Mouse (Mus musculus): ENCODE measurements around the gene Hdhd3. TPM values are rescaled to one million over a fixed set of nuclear protein-coding genes. Genes with fewer than 3 reads are reported as not detected.
A peak's percentile ranks its signal among the peaks of the same experiment; 100 is the strongest.
"Not testable (repeated sequence)": the region's sequence is repeated elsewhere in the genome, so short reads cannot be mapped to it uniquely, and the experiment has no call there.

Gene Hdhd3
- polyA plus RNA-seq, 2 experiments from 2014 or later: 1.1 to 2.4 TPM

DNA sequence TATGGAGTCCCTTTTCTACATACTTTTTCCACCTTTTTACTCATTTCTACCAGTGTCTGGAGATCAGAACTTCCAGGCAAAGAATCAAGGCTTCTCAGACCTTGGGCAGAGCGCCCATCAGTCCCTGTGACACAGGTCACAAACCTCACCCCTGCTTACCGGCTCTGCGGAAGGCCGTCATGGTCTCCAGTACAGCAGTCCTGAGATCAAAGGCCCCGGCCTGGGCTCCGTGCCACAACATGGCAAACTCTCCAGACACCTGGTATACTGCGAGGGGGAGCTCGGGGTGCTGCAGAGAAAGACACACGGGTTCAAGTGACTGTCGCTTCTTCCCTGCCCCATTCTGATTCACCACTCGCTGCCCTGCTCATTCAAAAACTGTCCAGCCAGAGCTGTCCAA, 6.7 kb upstream of the Hdhd3 start:
- ATAC-seq: no peak

GRCm38 (mm10) chr4:62508839-62509238, 5.6 kb upstream of the Hdhd3 start:
- no peak for ATAC-seq

DNA sequence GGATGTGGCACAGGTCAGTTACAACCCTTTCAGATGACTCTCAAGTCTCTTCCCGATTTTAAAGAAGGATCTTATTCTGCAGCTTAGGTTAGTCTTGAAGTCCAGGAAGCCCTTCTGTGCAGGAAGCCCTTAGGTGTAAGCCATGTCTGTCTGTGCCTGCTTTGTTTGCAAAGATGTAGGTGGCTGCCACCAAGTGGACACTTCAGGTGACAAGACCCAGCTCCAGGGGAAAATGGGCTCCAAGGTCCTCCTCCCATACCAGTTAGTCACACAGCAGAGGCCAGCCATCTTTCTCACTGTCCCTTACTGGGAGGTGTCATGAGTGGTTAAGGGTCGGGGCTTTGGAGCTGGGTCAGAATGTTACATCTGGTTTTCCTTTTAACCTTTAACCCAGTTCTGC, 3.5 kb upstream of the Hdhd3 start:
- peak; percentile 60 for ATAC-seq

GRCm38 (mm10) chr4:62505991-62506390, 2.7 kb upstream of the Hdhd3 start:
- no peak for ATAC-seq

GRCm38 (mm10) chr4:62502969-62503368, 298 bp downstream of the Hdhd3 start:
- no peak for ATAC-seq

GRCm38 (mm10) chr4:62501964-62502732, 1.1 kb downstream of the Hdhd3 start:
- peak; percentile 77 for ATAC-seq

DNA sequence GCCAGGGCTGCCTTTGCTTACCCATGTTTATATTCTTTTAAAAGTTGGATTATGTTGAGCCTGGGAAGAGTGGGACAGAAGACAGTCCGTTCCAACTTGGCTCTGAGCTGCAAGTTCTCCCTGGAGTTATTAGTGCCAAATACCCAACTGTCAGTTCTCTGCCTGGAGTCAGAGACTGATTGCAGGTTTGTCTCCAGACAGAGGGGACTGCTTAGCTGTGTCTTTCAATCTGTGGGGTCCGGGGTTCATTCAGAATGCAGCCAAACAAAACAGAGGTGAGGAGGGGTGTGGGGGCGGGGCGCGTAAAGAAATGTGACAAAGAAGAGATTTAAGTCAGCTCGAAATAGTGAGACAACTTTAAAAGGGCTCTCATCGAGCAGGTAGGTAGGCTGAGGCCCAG, 1.7 kb downstream of the Hdhd3 start:
- no peak for ATAC-seq

DNA sequence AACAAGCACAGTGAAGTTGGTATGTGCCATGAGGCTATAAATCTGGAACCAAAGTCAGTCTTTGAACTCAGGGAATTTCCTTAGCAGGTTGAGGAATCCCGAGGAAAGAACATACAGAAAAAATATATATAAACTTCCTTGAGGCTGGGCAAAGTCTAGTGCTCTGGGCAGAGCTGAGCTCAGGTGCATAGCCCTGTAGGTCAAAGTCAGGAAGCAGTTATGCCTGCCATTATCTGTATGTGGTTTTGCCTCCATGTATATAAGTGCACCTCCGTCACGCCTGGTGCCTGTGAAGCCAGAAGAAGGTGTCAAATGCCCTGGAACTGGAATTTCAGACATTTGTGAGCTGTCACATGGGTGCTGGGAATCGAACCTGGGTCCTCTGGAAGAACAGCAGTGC, 2.5 kb downstream of the Hdhd3 start:
- ATAC-seq: no peak

DNA sequence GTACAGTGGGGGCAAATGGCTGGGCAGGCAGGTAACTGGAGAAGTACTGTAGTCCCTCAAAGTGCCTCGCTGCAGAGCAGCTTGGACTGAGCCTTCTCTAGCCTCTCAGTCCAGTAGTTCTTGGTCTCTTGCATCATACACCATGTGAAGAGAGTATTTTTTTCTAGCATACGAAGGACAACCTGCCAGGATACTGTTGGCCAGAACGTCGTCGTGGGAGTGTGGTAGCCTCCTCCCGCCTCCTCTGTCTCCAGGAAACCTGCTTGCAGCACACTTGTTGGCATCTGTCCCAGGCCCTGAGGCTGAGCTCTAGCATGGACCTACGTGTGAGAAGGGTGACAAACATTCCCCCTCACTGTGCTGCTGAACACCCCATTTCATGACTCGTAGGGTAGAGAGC, 6.5 kb downstream of the Hdhd3 start:
- ATAC-seq: no peak

DNA sequence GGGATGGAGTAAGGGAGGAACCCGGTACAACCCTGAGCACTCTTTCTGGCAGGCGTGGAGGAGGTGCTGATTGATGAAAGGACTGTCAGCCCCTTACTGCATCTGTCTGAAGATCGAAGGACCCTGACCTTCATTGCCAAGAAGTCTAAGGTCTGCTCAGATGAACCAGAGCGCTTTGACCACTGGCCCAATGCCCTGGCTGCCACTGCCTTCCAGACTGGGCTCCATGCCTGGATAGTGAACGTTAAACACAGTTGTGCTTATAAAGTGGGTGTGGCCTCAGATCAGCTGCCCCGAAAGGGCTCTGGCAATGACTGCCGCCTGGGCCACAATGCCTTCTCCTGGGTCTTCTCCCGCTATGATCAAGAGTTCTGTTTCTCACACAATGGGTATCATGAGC, 7.3 kb downstream of the Hdhd3 start:
- no peak for ATAC-seq

- ATAC-seq: no peak
These were observed 9.0 kb downstream of the Hdhd3 start for GRCm38 (mm10) chr4:62494230-62494629.

- no peak for ATAC-seq
These were observed 10.6 kb downstream of the Hdhd3 start for GRCm38 (mm10) chr4:62492682-62493081.

- no peak for ATAC-seq
These were observed 15.4 kb downstream of the Hdhd3 start for GRCm38 (mm10) chr4:62487914-62488313.

DNA sequence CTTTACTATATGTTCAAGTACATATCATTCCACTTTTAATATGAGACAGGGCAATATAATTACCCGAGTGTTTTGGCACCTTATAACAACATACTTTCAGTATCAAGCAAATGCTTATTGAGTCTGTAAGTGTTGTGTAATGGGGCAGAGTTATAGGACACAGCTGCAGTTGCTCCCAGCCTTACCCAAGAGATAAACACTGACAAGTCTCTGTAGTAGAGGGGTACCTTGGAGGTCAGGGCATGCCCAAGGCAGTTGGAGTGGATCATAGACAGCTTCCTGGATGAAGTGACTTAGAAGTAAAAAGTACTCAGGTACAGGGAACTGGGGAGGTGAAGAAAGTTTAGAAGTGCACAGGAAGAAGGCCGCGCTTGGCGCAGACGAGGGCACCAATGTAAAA, 16.1 kb downstream of the Hdhd3 start:
- no peak for ATAC-seq

DNA sequence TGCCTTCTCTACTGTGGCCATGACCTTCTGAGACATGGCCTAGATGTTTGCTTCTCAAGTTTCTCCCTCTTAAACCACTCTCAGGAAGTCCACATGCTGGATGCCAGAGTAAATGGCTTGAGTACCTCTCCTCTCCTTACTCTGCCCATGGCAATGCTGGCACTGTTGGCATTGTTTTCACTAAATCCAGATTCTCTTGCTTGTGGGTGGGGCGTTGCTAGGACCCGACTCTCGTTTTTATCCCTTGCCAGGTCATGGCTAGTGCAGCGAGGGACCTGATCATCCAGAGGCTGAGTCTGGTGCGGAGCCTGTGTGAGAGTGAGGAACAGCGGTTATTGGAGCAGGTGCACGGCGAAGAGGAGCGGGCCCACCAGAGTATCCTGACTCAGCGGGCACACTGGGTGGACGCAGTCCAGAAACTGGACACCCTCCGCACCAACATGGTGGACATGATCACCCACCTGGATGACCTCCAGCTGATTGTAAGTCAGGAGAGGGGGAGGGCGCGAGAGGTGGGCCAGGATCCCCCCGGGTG, 17.0 kb downstream of the Hdhd3 start:
- ATAC-seq: no peak

DNA sequence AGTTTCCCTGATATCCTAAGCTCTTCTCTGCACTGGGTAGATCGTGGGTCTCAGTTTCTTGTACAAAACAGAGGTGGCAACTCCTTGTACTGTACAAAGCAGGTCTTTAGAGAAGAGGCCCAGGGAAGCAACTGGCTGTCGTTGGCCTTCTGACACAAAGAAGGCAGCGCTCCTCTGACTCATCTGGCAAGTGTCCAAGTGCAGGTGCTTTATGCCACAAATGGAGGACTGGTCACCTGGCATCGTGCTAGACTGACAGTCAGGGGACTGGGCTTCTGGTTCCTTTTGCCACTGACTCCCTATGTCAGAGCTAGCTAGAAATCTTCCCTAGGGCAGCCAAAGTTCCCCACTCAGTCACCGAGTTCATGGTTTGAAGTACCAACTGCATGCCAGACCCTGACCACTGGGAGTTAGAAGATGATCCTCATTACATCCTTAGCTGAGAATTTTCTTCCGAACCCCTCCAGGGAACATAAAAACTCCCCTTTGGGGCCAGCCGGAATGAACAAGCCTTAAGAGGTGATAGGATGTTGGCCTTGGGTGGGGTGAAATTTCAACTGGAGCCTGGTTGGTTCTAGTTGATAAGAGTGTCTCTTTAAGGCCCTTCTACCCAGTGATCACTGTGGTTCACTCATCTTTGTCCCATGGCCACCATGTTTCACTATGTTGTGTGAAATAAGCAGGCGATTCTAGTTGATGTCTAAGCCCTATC, 17.7 kb downstream of the Hdhd3 start:
- ATAC-seq: no peak

DNA sequence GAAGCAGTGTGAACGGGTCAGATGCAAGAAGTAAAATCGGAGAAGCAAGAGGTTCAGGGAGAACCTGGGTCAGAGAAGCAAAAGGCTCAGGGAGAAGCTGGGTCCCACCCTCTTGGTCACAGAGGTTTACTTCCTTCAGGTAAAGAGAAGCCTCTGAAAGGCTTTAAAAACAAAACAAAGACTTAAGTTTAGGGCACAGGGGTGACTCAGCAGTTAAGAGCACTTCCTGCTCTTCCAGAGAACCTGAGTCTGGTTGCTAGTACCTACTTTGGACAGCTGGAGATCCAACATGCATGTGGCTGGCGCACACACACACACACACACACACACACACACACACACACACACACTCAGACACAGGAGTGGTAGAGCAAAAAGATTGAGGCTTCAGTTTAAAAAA, 18.3 kb downstream of the Hdhd3 start:
- ATAC-seq: no peak

DNA sequence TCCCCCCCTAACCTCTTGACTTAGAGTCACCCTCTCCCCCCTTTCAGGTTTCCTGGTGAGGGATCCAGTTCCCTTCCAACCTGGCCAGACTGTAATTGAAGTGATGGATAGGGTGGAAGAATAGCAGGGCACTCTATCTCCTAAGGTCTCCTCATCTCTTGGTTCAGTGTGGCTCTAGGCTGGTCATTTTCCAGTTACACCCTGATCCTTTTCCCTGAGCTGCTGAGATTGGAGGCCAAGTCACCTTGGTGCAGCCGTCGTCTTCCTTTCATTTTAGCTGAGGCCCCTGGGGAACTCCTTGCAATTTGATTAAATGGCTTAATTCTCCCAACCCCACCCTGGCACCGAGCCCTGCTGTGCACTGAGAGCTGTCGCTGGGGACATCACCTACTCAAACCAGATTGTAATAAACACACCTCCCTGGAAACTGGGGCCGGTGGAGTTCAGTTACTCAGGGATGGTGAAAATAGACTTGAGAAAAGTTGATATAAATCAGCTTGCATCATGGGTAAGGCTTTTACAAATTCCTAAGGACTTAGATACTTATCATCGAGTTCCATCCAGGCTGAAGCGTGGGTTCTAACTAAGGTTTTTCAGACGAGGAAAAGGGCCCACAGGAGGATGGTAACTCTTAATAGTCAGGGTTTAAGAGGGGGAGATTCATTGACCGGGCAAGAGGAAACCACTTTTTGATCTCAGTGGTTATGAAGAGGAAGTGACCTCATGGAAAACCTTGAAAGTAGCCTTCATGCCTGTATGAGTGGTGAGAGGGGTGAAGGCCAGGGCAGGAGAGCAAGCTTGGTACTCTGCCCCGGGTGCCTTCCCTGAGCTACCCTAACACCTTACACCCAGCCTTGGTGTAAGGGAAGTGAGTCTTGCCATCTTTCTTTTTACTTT, 22.3 kb downstream of the Hdhd3 start:
- peak; percentile 67 for ATAC-seq

DNA sequence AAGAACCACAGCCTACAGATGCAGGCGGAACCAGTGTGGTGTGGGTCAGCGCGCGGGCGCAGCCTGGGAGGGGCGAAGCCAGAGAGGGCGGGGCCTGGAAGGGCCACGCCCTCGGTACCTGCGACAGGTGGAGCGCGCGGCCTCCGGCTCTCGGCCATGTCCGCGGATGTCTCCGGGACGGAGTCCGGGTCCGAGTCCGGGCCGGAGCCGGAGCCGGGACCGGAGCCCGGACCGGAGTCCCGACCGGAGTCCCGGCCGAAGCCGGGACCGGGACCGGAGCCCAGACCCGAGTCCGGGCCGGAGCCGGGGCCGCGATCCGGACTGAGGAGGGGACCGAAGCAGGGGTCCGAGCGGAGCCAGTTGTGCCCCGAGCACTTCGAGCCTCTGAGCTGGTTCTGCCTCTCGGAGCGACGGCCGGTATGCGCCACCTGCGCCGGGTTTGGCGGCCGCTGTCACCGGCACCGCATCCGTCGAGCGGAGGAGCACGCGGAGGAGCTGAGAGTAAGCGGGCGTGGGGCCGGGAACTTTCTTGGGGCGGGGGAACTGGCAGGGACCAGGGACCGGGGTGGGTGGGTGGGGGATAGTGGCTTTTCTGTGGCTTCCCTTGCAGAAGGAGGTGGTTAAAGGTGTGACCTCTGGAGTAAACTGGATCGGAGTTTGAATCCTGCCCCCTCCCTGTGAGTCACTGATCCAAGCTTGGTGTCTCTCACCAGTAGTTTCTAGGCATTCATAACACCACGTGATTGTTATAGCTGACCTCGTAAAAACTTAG, 23.1 kb downstream of the Hdhd3 start, which contains the start of gene Bspry:
Gene Bspry, plus strand, starts transcription at position 117 of the 772 bp plus-strand sequence.
- ATAC-seq: peak; percentile 58

DNA sequence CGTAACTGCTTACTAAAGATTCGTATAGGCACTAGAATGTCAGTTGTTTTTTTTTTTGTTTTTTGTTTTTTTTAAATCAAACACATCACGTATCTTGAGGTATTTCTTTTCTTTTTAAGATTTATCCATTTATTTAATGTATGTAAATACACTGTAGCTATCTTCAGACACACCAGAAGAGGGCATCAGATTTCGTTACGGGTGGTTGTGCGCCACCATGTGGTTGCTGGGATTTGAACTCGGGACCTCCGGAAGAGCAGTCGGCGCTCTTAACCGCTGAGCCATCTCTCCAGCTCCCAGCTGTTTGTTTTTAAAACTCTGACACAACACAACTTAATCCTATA, 23.7 kb downstream of the Hdhd3 start:
- not testable (repeated sequence) for ATAC-seq

- ATAC-seq: no peak
These were observed 25.6 kb downstream of the Hdhd3 start for GRCm38 (mm10) chr4:62477542-62478244.

DNA sequence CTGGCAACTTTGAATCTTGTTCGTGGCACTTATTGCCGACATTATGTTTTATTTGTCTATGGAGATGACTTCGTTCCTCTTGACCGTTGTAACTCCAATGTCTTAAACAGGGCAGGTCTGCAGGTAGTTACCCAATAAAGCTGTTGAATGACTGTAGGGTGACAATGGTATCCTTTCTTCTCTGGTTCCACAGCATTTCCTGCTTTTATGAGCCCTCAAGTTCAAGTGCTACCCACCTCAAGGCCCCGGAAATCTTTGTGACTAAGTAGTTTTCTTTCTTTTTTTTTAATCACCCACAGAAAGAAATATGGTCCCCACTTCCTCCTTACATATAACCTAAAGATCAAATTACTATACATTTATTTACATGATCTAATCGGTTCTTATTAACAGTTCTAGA, 27.5 kb downstream of the Hdhd3 start:
- peak; percentile 76 for ATAC-seq

Data from activated CD4-positive, CD25-positive, alpha-beta regulatory T cell, adult 4 months (primary cell).